Mouse (Mus musculus) liver, embryonic 11.5 days (tissue): ENCODE results near the gene Slc2a3. TPM values are rescaled to one million over a fixed set of nuclear protein-coding genes. Genes with fewer than 3 reads are reported as not detected.
"Not testable (repeated sequence)": the region's sequence is repeated elsewhere in the genome, so short reads cannot be mapped to it uniquely, and the experiment has no call there.

Source experiments
- ATAC-seq: fragments of 200-750 bp; cut with Nextera tagmentation; replicated peaks from 2 replicates; pipeline ENCODE4 v1.8.0; 2017; ENCODE audit warnings: moderate number of reproducible peaks, mild to moderate bottlenecking, moderate TSS enrichment, moderate library complexity; ENCODE audit not compliant: low FRiP score
- DNase-seq: peaks from one replicate; pipeline ENCODE4 v3.0.0-alpha.2; 2017; ENCODE audit warnings: low spot score
- H3K27ac ChIP-seq: fragments of 300-500 bp; sonication (generic); 2 replicates; pipeline ENCODE4 v1.5.1; 2014; ENCODE audit warnings: mild to moderate bottlenecking, low read depth, low read length, control low read depth
- H3K27me3 ChIP-seq: fragments of 300-500 bp; sonication (generic); replicated peaks from 2 replicates; pipeline ENCODE4 v1.6.1; 2014; ENCODE audit warnings: low read length, mixed read lengths; ENCODE audit not compliant: control insufficient read depth, insufficient read depth
- H3K36me3 ChIP-seq: fragments of 300-500 bp; sonication (generic); 2 replicates; pipeline ENCODE4 v1.6.1; 2014; ENCODE audit warnings: mild to moderate bottlenecking, low read length, moderate library complexity, mixed read lengths; ENCODE audit not compliant: control insufficient read depth, insufficient read depth
- H3K4me1 ChIP-seq: fragments of 300-500 bp; sonication (generic); replicated peaks from 2 replicates; pipeline ENCODE4 v1.6.1; 2014; ENCODE audit warnings: low read length, mixed read lengths; ENCODE audit not compliant: control insufficient read depth, insufficient read depth
- H3K4me2 ChIP-seq: fragments of 300-500 bp; sonication (generic); 2 replicates; pipeline ENCODE4 v1.6.1; 2014; ENCODE audit warnings: mild to moderate bottlenecking, control low read depth, moderate library complexity
- H3K4me3 ChIP-seq: fragments of 300-500 bp; sonication (generic); 2 replicates; pipeline ENCODE4 v1.5.1; 2014; ENCODE audit warnings: low read depth, low read length, control low read depth
- H3K9ac ChIP-seq: fragments of 300-500 bp; sonication (generic); 2 replicates; pipeline ENCODE4 v1.6.1; 2014; ENCODE audit warnings: low read depth, low read length, control low read depth
- H3K9me3 ChIP-seq: fragments of 300-500 bp; sonication (generic); 2 replicates; pipeline ENCODE4 v1.6.1; 2016; ENCODE audit warnings: low read length, inconsistent platforms, mixed read lengths; ENCODE audit not compliant: control insufficient read depth
- WGBS: fragments of 180-500 bp; shearing (Covaris S2); extraction: QIAGEN DNeasy Blood & Tissue Kit; methylation state at CpG from one replicate; pipeline ENCODE4 v1.1.7; 2014; 5-methylcytosine and 5-hydroxymethylcytosine counted together
- polyA plus RNA-seq: library from polyadenylated mRNA; unstranded; fragments of >200 nt; fragmentation: Nextera tagmentation; extraction: Ambion mirVana; gene quantifications from 2 replicates; pipeline ENCODE4 v1.2.1, GENCODE M21; 2014

Gene Slc2a3
- polyA plus RNA-seq, 1 experiment from 2014 or later = 59.4 TPM

GRCm38 (mm10) chr6:122702480-122703124, 98.8 kb downstream of the Slc2a3 start:
- DNase-seq = peak; percentile 34
- H3K36me3 ChIP-seq = no peaks in the 10 kb centered on the region
- no peak overlapping the region for H3K4me3 ChIP-seq
- no peaks in the 10 kb centered on the region for H3K9me3 ChIP-seq
- WGBS = 21% methylated on average over 20 of the region's 20 CpGs
- no peaks in the 10 kb centered on the region for H3K4me1 ChIP-seq
- ATAC-seq = no peak
- no peak overlapping the region for H3K9ac ChIP-seq
- peak overlapping the region; percentile 44 for H3K4me2 ChIP-seq
- no peak overlapping the region for H3K27ac ChIP-seq
- H3K27me3 ChIP-seq = peaks cover 3% of the 10 kb centered on the region; the same call in 1 of the 2 replicates

- no peaks in the 10 kb centered on the region for H3K36me3 ChIP-seq
- no peaks in the 10 kb centered on the region for H3K27me3 ChIP-seq
- ATAC-seq = no peak
- no peak for DNase-seq
- no peak overlapping the region for H3K27ac ChIP-seq
- no peak overlapping the region for H3K9ac ChIP-seq
- H3K4me1 ChIP-seq = no peaks in the 10 kb centered on the region
- WGBS = 79% methylated on average over 5 of the region's 5 CpGs
- H3K4me2 ChIP-seq = no peak overlapping the region
- no peaks in the 10 kb centered on the region for H3K9me3 ChIP-seq
- H3K4me3 ChIP-seq = no peak overlapping the region
These were observed 99.6 kb downstream of the Slc2a3 start for GRCm38 (mm10) chr6:122701816-122702215.

GRCm38 (mm10) chr6:122699628-122700027, 101.8 kb downstream of the Slc2a3 start:
- WGBS = 67% methylated on average over 2 of the region's 2 CpGs
- H3K9me3 ChIP-seq, H3K27ac ChIP-seq, H3K9ac ChIP-seq, H3K36me3 ChIP-seq, H3K4me3 ChIP-seq, ATAC-seq, H3K4me1 ChIP-seq, DNase-seq, H3K4me2 ChIP-seq, H3K27me3 ChIP-seq: not testable (repeated sequence)

- no peaks in the 10 kb centered on the region for H3K9me3 ChIP-seq
- no peak for DNase-seq
- H3K4me2 ChIP-seq = no peak overlapping the region
- H3K27me3 ChIP-seq = no peaks in the 10 kb centered on the region
- H3K27ac ChIP-seq = no peak overlapping the region
- no peaks in the 10 kb centered on the region for H3K4me1 ChIP-seq
- no peak overlapping the region for H3K4me3 ChIP-seq
- WGBS = 87% methylated on average over 3 of the region's 3 CpGs
- no peak for ATAC-seq
- H3K36me3 ChIP-seq = no peaks in the 10 kb centered on the region
- no peak overlapping the region for H3K9ac ChIP-seq
These were observed 106.0 kb downstream of the Slc2a3 start for GRCm38 (mm10) chr6:122695398-122695797.

DNA sequence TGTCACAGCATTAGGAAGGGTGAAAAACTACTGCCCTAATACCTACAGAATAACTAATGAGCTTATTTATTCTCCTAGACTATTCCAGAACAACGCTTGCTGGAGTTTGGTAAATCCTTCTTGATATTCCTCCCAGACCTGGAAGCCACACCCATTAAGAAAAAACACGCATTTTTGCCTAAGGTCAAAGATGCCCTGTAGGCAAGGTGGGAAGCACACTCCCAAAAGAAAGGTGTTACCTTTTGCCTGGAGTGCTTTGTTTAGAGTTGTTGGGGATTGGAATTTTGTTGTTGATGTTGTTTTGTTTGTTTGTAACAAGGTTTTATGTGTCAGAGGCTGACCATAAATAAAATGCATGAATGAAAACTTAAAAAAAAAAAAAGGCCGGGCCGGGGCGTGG, 111.4 kb downstream of the Slc2a3 start:
- Histone ChIP-seq H3K36me3 (no peaks in the 10 kb centered on the region), H3K9ac (no peak overlapping the region), H3K4me1 (no peaks in the 10 kb centered on the region), H3K4me3 (no peak overlapping the region), H3K4me2 (no peak overlapping the region), H3K27ac (no peak overlapping the region), H3K9me3 (no peaks in the 10 kb centered on the region), H3K27me3 (no peaks in the 10 kb centered on the region)
- no peak for DNase-seq
- ATAC-seq = no peak
- 82% methylated on average over 5 of the region's 5 CpGs for WGBS

DNA sequence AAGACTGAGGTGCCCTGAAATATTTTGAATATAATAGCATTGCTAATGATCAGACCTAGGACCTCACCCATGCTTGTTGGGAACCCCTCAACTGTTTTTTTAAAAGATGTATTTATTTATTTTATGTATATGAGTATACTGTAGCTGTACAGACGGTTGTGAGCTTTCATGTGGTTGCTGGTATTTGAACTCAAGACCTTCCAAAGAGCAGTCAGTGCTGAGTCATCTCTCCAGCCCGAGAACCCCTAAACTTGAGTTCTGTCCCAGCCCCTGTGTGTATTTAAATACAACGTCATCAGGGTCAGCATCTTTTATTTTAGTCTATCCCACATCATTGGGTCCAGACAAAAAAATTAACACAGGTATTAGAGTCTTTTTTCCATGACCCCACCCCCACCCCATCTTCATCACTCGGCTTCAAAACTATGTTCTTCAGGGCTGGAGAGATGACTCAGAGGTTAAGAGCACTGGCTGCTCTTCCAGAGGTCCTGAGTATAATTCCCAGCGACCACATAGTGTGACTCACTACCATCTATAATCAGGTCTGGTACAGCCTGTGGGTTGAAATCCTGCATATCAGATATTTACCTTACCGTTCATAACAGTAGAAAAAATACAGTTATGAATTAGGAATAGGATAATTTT, 111.9 kb downstream of the Slc2a3 start:
- Histone ChIP-seq H3K4me3 (no peak overlapping the region), H3K27me3 (no peaks in the 10 kb centered on the region), H3K4me1 (no peaks in the 10 kb centered on the region), H3K27ac (no peak overlapping the region), H3K36me3 (no peaks in the 10 kb centered on the region), H3K9ac (no peak overlapping the region), H3K9me3 (no peaks in the 10 kb centered on the region), H3K4me2 (no peak overlapping the region)
- DNase-seq = no peak
- no peak for ATAC-seq
- WGBS = 76% methylated on average over 6 of the region's 6 CpGs

GRCm38 (mm10) chr6:122686709-122687108, 114.7 kb downstream of the Slc2a3 start:
- no peaks in the 10 kb centered on the region for H3K27me3 ChIP-seq
- no peaks in the 10 kb centered on the region for H3K36me3 ChIP-seq
- no peaks in the 10 kb centered on the region for H3K9me3 ChIP-seq
- no peak overlapping the region for H3K27ac ChIP-seq
- DNase-seq = no peak
- ATAC-seq = no peak
- no peak overlapping the region for H3K4me3 ChIP-seq
- 93% methylated on average over 13 of the region's 13 CpGs for WGBS
- no peaks in the 10 kb centered on the region for H3K4me1 ChIP-seq
- no peak overlapping the region for H3K4me2 ChIP-seq
- H3K9ac ChIP-seq = no peak overlapping the region

GRCm38 (mm10) chr6:122682646-122683045, 118.8 kb downstream of the Slc2a3 start:
- Histone ChIP-seq H3K9ac (no peak overlapping the region), H3K27ac (no peak overlapping the region), H3K36me3 (no peaks in the 10 kb centered on the region), H3K27me3 (no peaks in the 10 kb centered on the region), H3K4me1 (no peaks in the 10 kb centered on the region), H3K9me3 (no peaks in the 10 kb centered on the region), H3K4me3 (no peak overlapping the region), H3K4me2 (no peak overlapping the region)
- ATAC-seq (no peak), DNase-seq (no peak)
- 80% methylated on average over 3 of the region's 3 CpGs for WGBS
